In genomic region chr11:70506385-70506784, GRCm38 (mm10) we compare ENCODE assay signal across 9 mouse cellular contexts. TPM values are rescaled to one million over a fixed set of nuclear protein-coding genes. Genes with fewer than 3 reads are reported as not detected.
DNase-seq lines count a peak whose midpoint lies in the region; ATAC-seq and TF ChIP-seq lines count a peak whose summit lies in the region.
"Had no signal": no experiment of that assay in that cellular context is flagged by ENCODE, and none has a peak within 500 bp of the region (broad histone marks: within the 10 kb centered on the region; RNA-seq: fewer than 3 reads in every experiment).

No protein-coding gene starts in this region.

- 28% methylated on average over 4 of the region's 4 CpGs for WGBS in embryonic facial prominence, embryonic 10.5 days
- WGBS in hindbrain, postnatal 0 days = 29% methylated on average over 4 of the region's 4 CpGs
- WGBS in liver, adult 2 months = 20% methylated on average over 4 of the region's 4 CpGs

- H3K9ac ChIP-seq in hindbrain, postnatal 0 days (replicated peaks; ENCODE audit: low read length) = no peak overlapping the region
- H3K9ac ChIP-seq in liver, adult 2 months (ENCODE audit: low read depth, low read length) = no peak overlapping the region

- no peak for TF ChIP-seq POLR2A in liver, adult 2 months (IDR thresholded peaks at IDR 0.05; ENCODE audit: extremely low read depth, insufficient read depth, low read length)

- intact Hi-C loops in left cerebral cortex, adult 2 months (cut with DNase I) = loop anchor here (2.0 to 5.0 kb wide), 2 partner anchors 74 to 92 kb away; partner anchors contain the start of gene Arrb2

- peak; percentile 43 for DNase-seq in left cerebral cortex, adult 2 months (ENCODE audit: extremely low spot score in 1 of 2, low spot score in 2 of 2)
- DNase-seq in left cerebral cortex, adult 8-10 months (ENCODE audit: low spot score in 2 of 2) = no peak
- peak; percentile 77 for DNase-seq in R1 (ENCODE audit: low read depth, low spot score)
- peak; percentile 63 for DNase-seq in embryonic facial prominence, embryonic 10.5 days (ENCODE audit: low spot score)
- peak; percentile 70 for DNase-seq in hindbrain, postnatal 0 days (ENCODE audit: low spot score)
- DNase-seq in liver, adult 2 months (ENCODE audit: extremely low read depth, low read depth, low spot score) = peak; percentile 56
- peak; percentile 25 for DNase-seq in retina, adult 2 months (ENCODE audit: low read depth, low spot score)
- peak; percentile 82 to 84 for DNase-seq in thymus, postnatal 36 days

- peaks cover 17% of the 10 kb centered on the region for H3K27me3 ChIP-seq in embryonic facial prominence, embryonic 10.5 days (replicated peaks; ENCODE audit: low read depth, poor library complexity, severe bottlenecking)
- no peaks in the 10 kb centered on the region for H3K27me3 ChIP-seq in hindbrain, postnatal 0 days (ENCODE audit: insufficient read depth, low read length)
- no peaks in the 10 kb centered on the region for H3K27me3 ChIP-seq in liver, adult 2 months (ENCODE audit: control insufficient read depth, insufficient read depth, low read length)

- no peaks in the 10 kb centered on the region for H3K36me3 ChIP-seq in embryonic facial prominence, embryonic 10.5 days (replicated peaks)
- H3K36me3 ChIP-seq in hindbrain, postnatal 0 days (ENCODE audit: insufficient read depth, low read length) = no peaks in the 10 kb centered on the region
- no peaks in the 10 kb centered on the region for H3K36me3 ChIP-seq in liver, adult 2 months (ENCODE audit: control insufficient read depth, insufficient read depth, low read length)

- H3K27ac ChIP-seq in left cerebral cortex, adult 2 months = no peak overlapping the region
- H3K27ac ChIP-seq in embryonic facial prominence, embryonic 10.5 days (replicated peaks) = no peak overlapping the region
- no peak overlapping the region for H3K27ac ChIP-seq in hindbrain, postnatal 0 days
- H3K27ac ChIP-seq in liver, adult 2 months (replicated peaks; ENCODE audit: insufficient read depth, low read depth, low read length) = no peak overlapping the region

- no peak for ATAC-seq in hindbrain, postnatal 0 days

- peak; percentile 67 for TF ChIP-seq CTCF in left cerebral cortex, adult 2 months (IDR thresholded peaks at IDR 0.05)
- TF ChIP-seq CTCF in hindbrain, postnatal 0 days (IDR thresholded peaks at IDR 0.05; ENCODE audit: low read depth) = peak; percentile 76
- peak; percentile 61 for TF ChIP-seq CTCF in liver, adult 2 months (IDR thresholded peaks at IDR 0.05; ENCODE audit: low read depth, low read length)

- peaks cover 19% of the 10 kb centered on the region for H3K4me1 ChIP-seq in embryonic facial prominence, embryonic 10.5 days
- H3K4me1 ChIP-seq in hindbrain, postnatal 0 days (ENCODE audit: insufficient read depth, low read length) = 0 out of 2 replicates have a peak, but pooled peaks cover 6% of the 10 kb centered on the region
- H3K4me1 ChIP-seq in liver, adult 2 months (ENCODE audit: control insufficient read depth, insufficient read depth, low read length) = peaks cover 10% of the 10 kb centered on the region

- no peaks in the 10 kb centered on the region for H3K79me2 ChIP-seq in liver, adult 2 months (ENCODE audit: control insufficient read depth, insufficient read depth, low read length)

- no peaks in the 10 kb centered on the region for H3K9me3 ChIP-seq in embryonic facial prominence, embryonic 10.5 days
- H3K9me3 ChIP-seq in hindbrain, postnatal 0 days (ENCODE audit: low read length) = no peaks in the 10 kb centered on the region

- H3K4me3 ChIP-seq in left cerebral cortex, adult 2 months = no peak overlapping the region
- H3K4me3 ChIP-seq in embryonic facial prominence, embryonic 10.5 days = no peak overlapping the region
- H3K4me3 ChIP-seq in hindbrain, postnatal 0 days (ENCODE audit: low read length) = no peak overlapping the region
- H3K4me3 ChIP-seq in liver, adult 2 months (ENCODE audit: insufficient read depth, low read depth, low read length) = no peak overlapping the region; the same call in 1 of the 2 replicates
- H3K4me3 ChIP-seq: erythroblast, embryonic 14.5 days had no signal

- no peak overlapping the region for H3K4me2 ChIP-seq in hindbrain, postnatal 0 days (ENCODE audit: low read depth, low read length)

RNA-seq across cellular contexts. Expression of gene Tm4sf5, which starts 1.3 kb away (rescaled TPM):
- total RNA-seq in left cerebral cortex, adult 2 months (2021) = 1 to 10 TPM in 1 of 2 experiments, not detected in 1; 1.1 TPM
- total RNA-seq in left cerebral cortex, adult 8-10 months (2022) = 1 to 10 TPM in 1 of 4 experiments, not detected in 3; 1.1 TPM
- 0.35 and 0.77 TPM in 2 replicates for polyA plus RNA-seq in embryonic facial prominence, embryonic 10.5 days (2016; fragmentation: Nextera tagmentation; extraction: Ambion mirVana)
- total RNA-seq in hindbrain, postnatal 0 days (2014; rRNA removed) = 4.9 and 17.1 TPM in 2 replicates
- polyA plus RNA-seq in hindbrain, postnatal 0 days (2015; fragmentation: Nextera tagmentation; extraction: Ambion mirVana) = 6.9 and 8.6 TPM in 2 replicates
- not detected in 2 replicates for total RNA-seq in liver, adult 2 months (2014; rRNA removed)
- polyA plus RNA-seq in liver, adult 2 months (2012; rRNA removed) = not detected in 2 replicates
- polyA plus RNA-seq: erythroblast, embryonic 14.5 days had no signal

RNA-seq across cellular contexts. Expression of gene Vmo1, which starts 8.0 kb away (rescaled TPM):
- total RNA-seq in left cerebral cortex, adult 2 months (2021) = not detected
- under 1 TPM in 1 of 4 experiments, not detected in 3; 0.63 TPM for total RNA-seq in left cerebral cortex, adult 8-10 months (2022)
- not detected in 2 replicates for polyA plus RNA-seq in embryonic facial prominence, embryonic 10.5 days (2016; fragmentation: Nextera tagmentation; extraction: Ambion mirVana)
- not detected in 2 replicates for total RNA-seq in hindbrain, postnatal 0 days (2014; rRNA removed)
- not detected in 2 replicates for polyA plus RNA-seq in hindbrain, postnatal 0 days (2015; fragmentation: Nextera tagmentation; extraction: Ambion mirVana)
- total RNA-seq in liver, adult 2 months (2014; rRNA removed) = 3.2 and 3.9 TPM in 2 replicates
- 5.5 and 7.3 TPM in 2 replicates for polyA plus RNA-seq in liver, adult 2 months (2012; rRNA removed)
- polyA plus RNA-seq: erythroblast, embryonic 14.5 days had no signal

RNA-seq across cellular contexts. Expression of gene Gltpd2, which starts 12.6 kb away (rescaled TPM):
- not detected for total RNA-seq in left cerebral cortex, adult 2 months (2021)
- total RNA-seq in left cerebral cortex, adult 8-10 months (2022) = not detected
- polyA plus RNA-seq in embryonic facial prominence, embryonic 10.5 days (2016; fragmentation: Nextera tagmentation; extraction: Ambion mirVana) = 0.43 and 0.44 TPM in 2 replicates
- total RNA-seq in hindbrain, postnatal 0 days (2014; rRNA removed) = not detected in 2 replicates
- polyA plus RNA-seq in hindbrain, postnatal 0 days (2015; fragmentation: Nextera tagmentation; extraction: Ambion mirVana) = 0.24 and 0.31 TPM in 2 replicates
- 74.9 and 91.6 TPM in 2 replicates for total RNA-seq in liver, adult 2 months (2014; rRNA removed)
- polyA plus RNA-seq in liver, adult 2 months (2012; rRNA removed) = 276 and 320 TPM in 2 replicates
- polyA plus RNA-seq: erythroblast, embryonic 14.5 days had no signal

RNA-seq across cellular contexts. Expression of gene Psmb6, which starts 18.8 kb away (rescaled TPM):
- total RNA-seq in left cerebral cortex, adult 2 months (2021) = 100 to 1,000 TPM; 164 to 169 TPM
- total RNA-seq in left cerebral cortex, adult 8-10 months (2022) = 100 to 1,000 TPM; 187 to 213 (median 191) TPM
- 1,123 and 1,132 TPM in 2 replicates for polyA plus RNA-seq in embryonic facial prominence, embryonic 10.5 days (2016; fragmentation: Nextera tagmentation; extraction: Ambion mirVana)
- 409 and 504 TPM in 2 replicates for total RNA-seq in hindbrain, postnatal 0 days (2014; rRNA removed)
- 829 and 887 TPM in 2 replicates for polyA plus RNA-seq in hindbrain, postnatal 0 days (2015; fragmentation: Nextera tagmentation; extraction: Ambion mirVana)
- total RNA-seq in liver, adult 2 months (2014; rRNA removed) = 291 and 298 TPM in 2 replicates
- 312 and 336 TPM in 2 replicates for polyA plus RNA-seq in liver, adult 2 months (2012; rRNA removed)

RNA-seq across cellular contexts. Expression of gene Gm40193, which starts 26.4 kb away (rescaled TPM):
- total RNA-seq in left cerebral cortex, adult 2 months (2021) = not detected
- total RNA-seq in left cerebral cortex, adult 8-10 months (2022) = not detected
- polyA plus RNA-seq in embryonic facial prominence, embryonic 10.5 days (2016; fragmentation: Nextera tagmentation; extraction: Ambion mirVana) = not detected in 2 replicates
- total RNA-seq in hindbrain, postnatal 0 days (2014; rRNA removed) = not detected in 2 replicates
- polyA plus RNA-seq in hindbrain, postnatal 0 days (2015; fragmentation: Nextera tagmentation; extraction: Ambion mirVana) = not detected in 2 replicates
- not detected in 2 replicates for total RNA-seq in liver, adult 2 months (2014; rRNA removed)
- polyA plus RNA-seq in liver, adult 2 months (2012; rRNA removed) = not detected in 2 replicates
- polyA plus RNA-seq: erythroblast, embryonic 14.5 days had no signal

Comparison
In these comparisons a context has a peak if more than half of its experiments do, and no peak if none do; other contexts are left out.
1. DNase-seq: peak in left cerebral cortex, adult 2 months (2 of 2), R1 (single experiment), embryonic facial prominence, embryonic 10.5 days (single experiment), hindbrain, postnatal 0 days (single experiment), liver, adult 2 months (single experiment), retina, adult 2 months (single experiment) and thymus, postnatal 36 days (2 of 2); none in left cerebral cortex, adult 8-10 months (0 of 2).
2. RNA of gene Gltpd2, which starts 12.6 kb away (total RNA-seq): 74.9 to 91.6 TPM in liver, adult 2 months; not detected in left cerebral cortex, adult 2 months, not detected in left cerebral cortex, adult 8-10 months and not detected in hindbrain, postnatal 0 days; every median in the first group is over 10 times any median in the second.
3. Peak in every context shown above with its lines, with median percentiles within 50 percentile points of each other: CTCF ChIP-seq.